Mouse (Mus musculus) MEL (cell line): ENCODE results near the gene Naa38.

Experiments used
- CTCF ChIP-seq, 3 experiments: IDR thresholded peaks in 2 of 3; conservative IDR thresholded peaks in 1 of 3; 2 replicates each; pipeline ENCODE4 v1.5.1; 2011 to 2012; ENCODE audit warnings: low read length in 3 of 3, low read depth in 2 of 3, mild to moderate bottlenecking in 2 of 3, improper control_type of control experiment in 1 of 3, inconsistent platforms in 1 of 3, mixed read lengths in 1 of 3, moderate library complexity in 1 of 3; ENCODE audit not compliant: control insufficient read depth in 1 of 3, insufficient read depth in 1 of 3, poor library complexity in 1 of 3, severe bottlenecking in 1 of 3
- POLR2A ChIP-seq, 2 experiments: IDR thresholded peaks; 2 replicates each; pipeline ENCODE4 v1.6.1; 2011 to 2012; ENCODE audit warnings: low read length in 2 of 2, mild to moderate bottlenecking in 2 of 2, control low read depth in 1 of 2, improper control_type of control experiment in 1 of 2, low read depth in 1 of 2, moderate library complexity in 1 of 2; ENCODE audit not compliant: control insufficient read depth in 1 of 2, insufficient read depth in 1 of 2, poor library complexity in 1 of 2
- POLR2AphosphoS5 ChIP-seq: IDR thresholded peaks from 2 replicates; pipeline ENCODE4 v1.6.1; 2012; ENCODE audit warnings: low read depth, borderline replicate concordance, mild to moderate bottlenecking, inconsistent platforms, low read length, moderate library complexity, mixed read lengths
- SMC3 ChIP-seq: IDR thresholded peaks from 2 replicates; pipeline ENCODE4 v1.6.1; 2011; ENCODE audit warnings: low read depth, low read length, improper control_type of control experiment

DNA sequence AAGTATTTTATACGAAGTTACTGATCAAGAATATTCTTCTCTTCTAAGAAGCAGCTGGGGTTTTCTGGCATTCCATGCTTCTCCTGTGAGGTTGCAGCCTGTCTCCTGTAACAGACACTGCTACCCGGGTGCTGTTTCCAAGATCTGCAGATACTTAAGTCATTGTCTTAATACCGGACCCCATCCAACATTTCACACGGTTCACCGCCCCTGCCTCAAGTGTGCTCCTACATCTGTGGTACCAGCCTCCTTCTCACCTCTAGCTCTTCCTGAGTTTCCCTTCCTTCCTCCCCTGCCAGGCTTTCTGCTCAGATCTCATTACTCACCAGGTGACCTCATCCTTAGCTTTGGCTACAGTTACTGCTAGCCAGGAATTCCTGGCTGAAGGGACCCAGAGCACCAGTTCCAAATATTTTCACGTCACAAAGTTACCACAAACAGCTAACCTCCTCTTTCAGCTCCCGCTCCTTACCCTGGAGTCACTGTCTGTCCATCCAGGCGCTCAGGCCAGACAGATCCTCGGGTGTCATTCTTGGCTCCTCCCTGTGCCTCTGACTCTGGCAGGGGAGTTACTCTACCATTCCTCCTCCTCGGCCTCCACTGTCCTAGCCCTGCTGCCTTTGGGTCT lies 12.7 kb upstream of the Naa38 start:
- TF ChIP-seq CTCF (IDR thresholded peaks at IDR 0.05 in 2 of 3, conservative IDR thresholded peaks at IDR 0.05 in 1 of 3; ENCODE audit: control insufficient read depth in 1 of 3, insufficient read depth in 1 of 3, low read depth in 2 of 3, low read length in 3 of 3, poor library complexity in 1 of 3, severe bottlenecking in 1 of 3) (no peak), POLR2AphosphoS5 (no peak), SMC3 (no peak), POLR2A (IDR thresholded peaks at IDR 0.05; ENCODE audit: control insufficient read depth in 1 of 2, insufficient read depth in 1 of 2, low read depth in 1 of 2, low read length in 2 of 2, poor library complexity in 1 of 2) (no peak)
